Mouse (Mus musculus): ENCODE measurements around the gene Pnma1.

- no peak for TF ChIP-seq CTCF (IDR thresholded peaks at IDR 0.05; ENCODE audit: low read depth)
- no peak for TF ChIP-seq EP300 (IDR thresholded peaks at IDR 0.05; ENCODE audit: low read depth)
These were observed 26.6 kb upstream of the Pnma1 start for GRCm38 (mm10) chr12:84174871-84175270.
